Mouse (Mus musculus): ENCODE measurements around the gene Ap3m1. TPM values are rescaled to one million over a fixed set of nuclear protein-coding genes. Genes with fewer than 3 reads are reported as not detected.
A peak's percentile ranks its signal among the peaks of the same experiment; 100 is the strongest.

Gene Ap3m1
- polyA plus RNA-seq, 1 experiment from 2014 or later = 28.6 TPM

DNA sequence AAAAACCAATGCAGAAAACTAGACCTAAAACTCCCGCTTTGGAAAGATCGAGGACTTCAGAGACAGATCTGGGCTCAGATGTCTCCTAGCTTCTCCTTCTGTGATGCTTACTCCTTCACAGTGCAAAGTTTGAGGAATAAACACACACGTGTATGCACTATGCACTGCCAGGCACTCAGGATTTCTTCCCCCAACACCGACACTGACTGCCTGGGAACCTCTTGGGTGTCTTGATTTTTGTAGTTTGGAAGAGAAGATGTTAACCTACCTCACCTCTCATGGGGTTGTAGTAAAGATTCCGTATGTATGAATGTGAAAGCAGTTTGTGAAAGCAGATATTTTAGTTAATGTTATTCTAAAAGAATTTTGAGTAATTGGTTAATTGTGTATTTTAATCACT, 34.4 kb downstream of the Ap3m1 start:
- TF ChIP-seq CTCF (IDR thresholded peaks at IDR 0.05; ENCODE audit: low read depth) = no peak
- no peak for TF ChIP-seq EP300 (IDR thresholded peaks at IDR 0.05; ENCODE audit: low read depth)
- H3K36me3 ChIP-seq (replicated peaks; ENCODE audit: insufficient read depth, low read length) = peaks cover 65% of the 10 kb centered on the region
- H3K4me2 ChIP-seq (ENCODE audit: low read depth, low read length) = no peak overlapping the region
- no peaks in the 10 kb centered on the region for H3K4me1 ChIP-seq (ENCODE audit: insufficient read depth)
- no peaks in the 10 kb centered on the region for H3K9me3 ChIP-seq (ENCODE audit: low read length)
- H3K9ac ChIP-seq (replicated peaks) = no peak overlapping the region
- ATAC-seq (no peak), DNase-seq (no peak)
- no peak overlapping the region for H3K27ac ChIP-seq (ENCODE audit: low read depth)
- no peaks in the 10 kb centered on the region for H3K27me3 ChIP-seq (ENCODE audit: insufficient read depth, low read length)
- WGBS (ENCODE audit: insufficient replicate concordance) = 86% methylated on average over 5 of the region's 5 CpGs
- no peak overlapping the region for H3K4me3 ChIP-seq (ENCODE audit: low read depth, low read length)

DNA sequence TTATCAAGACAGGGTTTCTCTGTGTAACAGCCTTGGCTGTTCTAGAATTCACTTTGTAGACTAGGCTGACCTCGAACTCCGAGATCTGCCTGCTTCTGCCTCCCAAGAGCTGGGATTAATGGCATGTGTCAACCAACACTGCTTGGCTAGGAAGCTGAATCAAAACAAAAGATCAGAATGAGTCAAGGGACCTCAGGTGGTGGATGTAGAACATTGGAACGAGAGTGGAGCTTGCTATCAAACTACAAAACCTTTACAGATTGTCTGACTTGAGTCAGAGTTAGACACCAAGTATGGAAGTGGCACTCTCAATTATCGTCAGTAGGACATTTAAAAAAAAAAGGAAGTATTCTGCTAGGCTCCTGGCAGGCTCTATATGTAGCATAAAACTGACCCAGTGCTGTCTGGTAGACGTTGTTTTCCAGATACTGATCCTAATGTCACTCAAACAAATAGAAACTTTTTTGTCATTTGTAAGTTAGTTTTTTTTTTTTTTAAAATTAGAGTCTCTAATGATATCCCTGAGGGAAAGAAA, 38.4 kb downstream of the Ap3m1 start:
- no peak for ATAC-seq
- no peaks in the 10 kb centered on the region for H3K4me1 ChIP-seq (ENCODE audit: insufficient read depth)
- no peak overlapping the region for H3K27ac ChIP-seq (ENCODE audit: low read depth)
- H3K9me3 ChIP-seq (ENCODE audit: low read length) = no peaks in the 10 kb centered on the region
- WGBS (ENCODE audit: insufficient replicate concordance) = 66% methylated on average over 5 of the region's 5 CpGs
- H3K4me3 ChIP-seq (ENCODE audit: low read depth, low read length) = no peak overlapping the region
- H3K9ac ChIP-seq (replicated peaks) = no peak overlapping the region
- DNase-seq = no peak
- no peak overlapping the region for H3K4me2 ChIP-seq (ENCODE audit: low read depth, low read length)
- no peaks in the 10 kb centered on the region for H3K27me3 ChIP-seq (ENCODE audit: insufficient read depth, low read length)
- TF ChIP-seq CTCF (IDR thresholded peaks at IDR 0.05; ENCODE audit: low read depth) (no peak), EP300 (IDR thresholded peaks at IDR 0.05; ENCODE audit: low read depth) (no peak)
- H3K36me3 ChIP-seq (replicated peaks; ENCODE audit: insufficient read depth, low read length) = peaks cover 48% of the 10 kb centered on the region

DNA sequence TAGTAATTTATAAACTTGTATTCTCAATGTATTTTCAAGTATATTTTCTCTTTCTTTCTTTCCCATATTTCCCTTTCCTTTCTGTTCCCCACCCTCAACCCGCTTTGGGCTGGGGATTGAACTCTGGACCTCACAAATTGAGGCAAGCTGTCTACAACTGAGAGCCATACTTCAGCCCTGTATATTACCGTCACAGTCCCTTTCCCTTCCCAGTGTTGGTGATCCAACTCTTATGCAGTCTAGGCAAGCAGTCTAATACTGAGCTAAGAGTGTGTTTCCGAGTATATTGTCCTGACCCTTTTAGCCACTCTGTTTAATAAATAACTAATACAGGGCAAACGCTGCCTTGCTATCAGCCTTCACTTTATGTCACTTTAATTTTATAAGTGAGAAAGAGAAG, 52.7 kb downstream of the Ap3m1 start:
- 68% methylated on average over 4 of the region's 4 CpGs for WGBS (ENCODE audit: insufficient replicate concordance)
- no peak overlapping the region for H3K9ac ChIP-seq (replicated peaks)
- H3K9me3 ChIP-seq (ENCODE audit: low read length) = no peaks in the 10 kb centered on the region
- DNase-seq (no peak), ATAC-seq (no peak)
- no peak for TF ChIP-seq CTCF (IDR thresholded peaks at IDR 0.05; ENCODE audit: low read depth)
- no peak for TF ChIP-seq EP300 (IDR thresholded peaks at IDR 0.05; ENCODE audit: low read depth)
- H3K4me2 ChIP-seq (ENCODE audit: low read depth, low read length) = no peak overlapping the region
- H3K27ac ChIP-seq (ENCODE audit: low read depth) = no peak overlapping the region
- H3K4me1 ChIP-seq (ENCODE audit: insufficient read depth) = no peaks in the 10 kb centered on the region; the same call in 1 of the 2 replicates
- no peak overlapping the region for H3K4me3 ChIP-seq (ENCODE audit: low read depth, low read length)
- peaks cover 18% of the 10 kb centered on the region for H3K36me3 ChIP-seq (replicated peaks; ENCODE audit: insufficient read depth, low read length)
- H3K27me3 ChIP-seq (ENCODE audit: insufficient read depth, low read length) = no peaks in the 10 kb centered on the region

DNA sequence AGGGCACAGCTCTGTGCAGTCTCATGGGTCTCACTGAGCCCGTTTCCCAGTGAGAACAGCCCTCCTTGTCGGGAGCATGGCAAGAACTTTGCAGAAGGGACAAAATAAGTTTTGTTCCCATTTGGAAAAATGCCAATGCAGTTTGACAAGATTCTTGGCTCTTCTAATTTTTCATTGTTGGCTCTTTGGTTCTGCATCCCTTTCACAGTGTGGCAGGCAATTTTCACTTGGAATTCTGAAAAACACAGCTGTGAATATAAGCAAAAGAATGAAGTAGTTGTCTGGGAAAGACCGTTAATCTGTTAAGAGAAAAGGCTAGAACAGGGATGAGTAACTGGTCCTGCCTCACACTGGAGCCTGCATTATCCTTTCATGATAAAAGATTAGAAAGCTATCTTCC, 54.8 kb downstream of the Ap3m1 start:
- Histone ChIP-seq H3K27me3 (ENCODE audit: insufficient read depth, low read length) (no peaks in the 10 kb centered on the region), H3K9ac (replicated peaks) (no peak overlapping the region), H3K9me3 (ENCODE audit: low read length) (no peaks in the 10 kb centered on the region), H3K36me3 (replicated peaks; ENCODE audit: insufficient read depth, low read length) (peaks cover 15% of the 10 kb centered on the region), H3K4me2 (ENCODE audit: low read depth, low read length) (no peak overlapping the region), H3K4me1 (ENCODE audit: insufficient read depth) (no peaks in the 10 kb centered on the region; the same call in 1 of the 2 replicates), H3K27ac (ENCODE audit: low read depth) (no peak overlapping the region), H3K4me3 (ENCODE audit: low read depth, low read length) (no peak overlapping the region)
- ATAC-seq (no peak), DNase-seq (no peak)
- TF ChIP-seq CTCF (IDR thresholded peaks at IDR 0.05; ENCODE audit: low read depth) (no peak), EP300 (IDR thresholded peaks at IDR 0.05; ENCODE audit: low read depth) (no peak)
- 72% methylated on average over 3 of the region's 3 CpGs for WGBS (ENCODE audit: insufficient replicate concordance)

DNA sequence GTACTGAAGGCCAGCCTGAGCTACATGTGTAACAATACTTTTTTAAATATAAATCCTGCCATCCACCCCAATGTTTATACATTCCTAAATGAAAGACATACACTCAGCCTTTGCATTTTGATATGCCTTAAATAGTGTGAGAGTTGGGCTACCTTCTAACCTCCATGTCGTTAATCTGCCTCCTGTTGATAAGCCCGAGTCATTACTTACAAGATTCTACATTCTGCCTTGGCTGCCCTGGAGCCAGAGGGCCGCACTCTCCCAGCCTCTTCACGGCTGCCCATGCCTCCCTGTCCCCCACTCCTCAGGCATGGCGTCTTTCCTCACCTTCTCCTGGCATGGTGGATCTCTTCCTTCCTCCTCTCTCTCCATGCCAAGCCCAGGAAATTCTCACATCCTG, 55.9 kb downstream of the Ap3m1 start:
- no peak overlapping the region for H3K4me2 ChIP-seq (ENCODE audit: low read depth, low read length)
- WGBS (ENCODE audit: insufficient replicate concordance) = 49% methylated on average over 5 of the region's 5 CpGs
- no peaks in the 10 kb centered on the region for H3K27me3 ChIP-seq (ENCODE audit: insufficient read depth, low read length)
- H3K4me1 ChIP-seq (ENCODE audit: insufficient read depth) = no peaks in the 10 kb centered on the region; the same call in 1 of the 2 replicates
- no peak for TF ChIP-seq CTCF (IDR thresholded peaks at IDR 0.05; ENCODE audit: low read depth)
- no peak for TF ChIP-seq EP300 (IDR thresholded peaks at IDR 0.05; ENCODE audit: low read depth)
- no peak for ATAC-seq
- H3K9me3 ChIP-seq (ENCODE audit: low read length) = no peaks in the 10 kb centered on the region
- DNase-seq = no peak
- H3K27ac ChIP-seq (ENCODE audit: low read depth) = no peak overlapping the region
- no peak overlapping the region for H3K4me3 ChIP-seq (ENCODE audit: low read depth, low read length)
- peaks cover 15% of the 10 kb centered on the region for H3K36me3 ChIP-seq (replicated peaks; ENCODE audit: insufficient read depth, low read length)
- no peak overlapping the region for H3K9ac ChIP-seq (replicated peaks)

DNA sequence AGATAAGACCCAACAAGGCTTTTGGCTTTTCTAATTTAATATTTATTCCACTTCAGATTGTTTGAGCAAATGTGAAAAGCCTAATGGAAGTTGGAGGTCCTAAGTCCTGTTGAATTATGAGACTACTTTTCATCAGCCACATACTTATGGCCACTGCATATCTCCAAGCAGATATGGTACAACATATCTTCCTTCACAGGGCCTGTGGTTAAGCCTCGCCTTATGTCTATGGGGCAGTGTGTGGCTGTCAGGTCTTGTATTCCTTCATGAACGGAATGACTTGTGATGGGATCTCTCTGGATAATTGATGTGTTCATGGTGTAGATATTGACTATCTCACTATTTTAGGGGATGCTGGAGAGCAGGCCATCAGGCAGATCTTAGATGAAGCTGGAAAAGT, 56.8 kb downstream of the Ap3m1 start:
- Histone ChIP-seq H3K9ac (replicated peaks) (no peak overlapping the region), H3K27ac (ENCODE audit: low read depth) (no peak overlapping the region), H3K4me2 (ENCODE audit: low read depth, low read length) (no peak overlapping the region), H3K27me3 (ENCODE audit: insufficient read depth, low read length) (no peaks in the 10 kb centered on the region), H3K4me1 (ENCODE audit: insufficient read depth) (no peaks in the 10 kb centered on the region; the same call in 1 of the 2 replicates), H3K9me3 (ENCODE audit: low read length) (no peaks in the 10 kb centered on the region), H3K4me3 (ENCODE audit: low read depth, low read length) (no peak overlapping the region), H3K36me3 (replicated peaks; ENCODE audit: insufficient read depth, low read length) (peaks cover 10% of the 10 kb centered on the region)
- WGBS (ENCODE audit: insufficient replicate concordance) = 64% methylated on average over 2 of the region's 2 CpGs
- ATAC-seq (no peak), DNase-seq (no peak)
- TF ChIP-seq CTCF (IDR thresholded peaks at IDR 0.05; ENCODE audit: low read depth) (no peak), EP300 (IDR thresholded peaks at IDR 0.05; ENCODE audit: low read depth) (no peak)

DNA sequence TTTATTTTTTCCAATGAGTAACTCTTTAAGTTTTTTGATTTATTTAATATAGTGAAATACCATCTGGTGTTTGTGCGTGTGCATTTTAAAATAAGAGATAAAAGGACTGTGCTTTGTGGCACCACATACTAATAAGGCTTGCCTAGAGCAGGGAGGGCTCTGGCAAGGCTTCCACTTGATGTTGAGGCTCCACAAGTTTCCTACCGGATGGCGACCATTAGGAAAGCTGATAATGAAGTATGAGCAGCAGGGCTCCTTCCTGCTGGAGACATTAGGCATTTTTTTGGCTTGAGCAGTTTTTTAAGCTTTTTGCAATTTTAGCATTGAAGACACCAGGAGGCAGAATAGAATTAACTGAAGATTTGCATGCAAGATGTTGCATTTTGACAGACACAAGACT, 57.8 kb downstream of the Ap3m1 start:
- 77% methylated on average over 3 of the region's 3 CpGs for WGBS (ENCODE audit: insufficient replicate concordance)

More for the DNA sequence above, 57.8 kb downstream of the Ap3m1 start:
- Histone ChIP-seq H3K4me1 (ENCODE audit: insufficient read depth) (no peaks in the 10 kb centered on the region; the same call in 1 of the 2 replicates), H3K4me2 (ENCODE audit: low read depth, low read length) (no peak overlapping the region), H3K36me3 (replicated peaks; ENCODE audit: insufficient read depth, low read length) (peaks cover 10% of the 10 kb centered on the region), H3K4me3 (ENCODE audit: low read depth, low read length) (no peak overlapping the region), H3K9ac (replicated peaks) (no peak overlapping the region), H3K9me3 (ENCODE audit: low read length) (no peaks in the 10 kb centered on the region), H3K27ac (ENCODE audit: low read depth) (no peak overlapping the region), H3K27me3 (ENCODE audit: insufficient read depth, low read length) (no peaks in the 10 kb centered on the region)
- peak; percentile 16; the same call in 1 of the 2 replicates for TF ChIP-seq CTCF (IDR thresholded peaks at IDR 0.05; ENCODE audit: low read depth)
- TF ChIP-seq EP300 (IDR thresholded peaks at IDR 0.05; ENCODE audit: low read depth) = no peak
- ATAC-seq = no peak
- no peak for DNase-seq

All from liver, postnatal 0 days (tissue).